Mouse (Mus musculus) kidney, postnatal 4 days (tissue): ENCODE results near the gene Tbx2.

Experiments
- DNase-seq, 2 experiments: peaks; one replicate each; pipeline ENCODE4 v3.0.0; 2021; ENCODE audit warnings: mixed read lengths in 2 of 2

The Tbx2 gene

DNA sequence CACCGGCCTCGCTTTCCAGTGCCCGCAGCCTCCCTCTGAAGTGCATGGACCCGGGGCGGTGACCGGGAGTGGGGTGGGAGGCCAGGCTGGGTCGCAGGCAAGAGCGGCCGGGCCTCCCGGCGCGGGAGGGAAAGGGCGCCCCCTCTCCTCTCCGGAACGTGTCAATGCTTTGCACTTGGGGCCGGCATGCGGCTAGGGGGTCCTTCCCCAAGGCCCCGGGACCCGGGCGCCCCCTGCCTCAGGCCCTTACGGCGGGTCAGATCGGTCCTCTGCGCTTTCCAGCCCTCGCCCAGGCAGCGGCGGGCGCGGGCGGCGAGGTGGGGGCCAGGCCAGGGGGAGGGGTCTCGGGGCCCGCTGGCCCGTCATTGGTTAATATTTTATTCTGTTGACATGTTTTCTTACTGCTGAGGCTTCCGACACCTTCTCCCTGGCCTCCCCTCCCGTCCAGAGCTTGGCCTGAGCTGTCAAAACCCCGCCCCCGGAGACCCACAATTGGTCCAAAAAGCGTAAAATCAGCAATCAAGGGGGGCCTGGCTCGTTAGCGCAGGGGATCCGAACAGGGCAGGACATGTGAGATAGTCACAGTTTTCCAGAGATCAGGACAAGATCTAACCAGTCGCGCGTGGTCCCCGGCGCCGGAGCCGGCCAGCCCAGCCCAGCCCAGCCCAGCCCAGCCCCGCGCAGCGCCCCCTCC, at the start of gene Tbx2:
Gene Tbx2, plus strand, starts transcription at position 321 of the 694 bp plus-strand sequence.
- DNase-seq = peak; percentile 91 to 95

DNA sequence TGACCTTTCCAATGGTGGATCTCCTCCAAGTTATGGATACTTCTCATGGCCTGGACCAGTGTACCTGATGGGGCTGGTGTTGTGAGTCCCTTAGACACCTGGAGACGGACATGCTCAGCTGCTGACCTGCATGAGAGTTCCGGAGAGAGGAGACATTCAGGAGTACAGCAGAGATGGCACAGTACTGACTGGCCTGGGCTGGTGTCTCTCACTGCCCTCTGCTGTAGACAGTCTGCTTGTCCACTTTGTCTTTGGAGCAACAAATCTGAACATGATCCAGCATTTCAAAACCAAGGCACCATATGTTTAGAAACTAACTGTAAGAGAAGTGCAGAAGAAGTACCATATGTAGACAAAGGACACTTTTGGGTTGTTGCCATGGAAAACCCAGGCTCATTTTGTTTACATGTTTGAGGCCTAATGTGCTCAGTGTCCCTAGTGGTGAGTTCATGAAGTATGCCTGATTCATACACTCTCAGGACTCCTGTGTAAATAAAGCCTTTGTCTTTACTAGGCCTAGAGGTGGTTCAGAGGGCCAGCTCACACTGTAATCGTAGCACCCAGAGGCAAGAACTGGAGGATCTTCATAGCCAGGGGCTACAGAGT, 46.1 kb upstream of the Tbx2 start:
- peak in 1 of 2 experiments; percentile 38 for DNase-seq

DNA sequence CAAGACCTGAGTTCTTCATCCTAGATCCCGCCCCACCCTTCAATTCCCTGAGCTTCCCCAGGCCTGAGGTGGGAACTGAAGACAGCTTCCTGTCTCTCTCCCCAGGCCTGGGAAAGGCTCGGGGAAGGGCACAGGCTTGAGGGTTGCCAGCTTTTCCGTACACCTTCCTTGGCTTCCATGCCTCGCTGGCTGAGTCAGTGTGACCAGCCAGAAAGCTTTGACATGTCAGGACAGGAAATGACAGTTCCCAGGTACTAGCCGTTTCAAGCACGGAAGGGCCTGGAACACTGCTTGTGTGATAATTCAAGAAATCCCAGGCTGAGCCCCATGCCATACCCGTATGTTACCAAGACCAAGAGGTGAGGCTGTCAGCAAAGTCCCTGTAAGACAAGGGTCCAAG, 42.6 kb upstream of the Tbx2 start:
- no peak for DNase-seq

DNA sequence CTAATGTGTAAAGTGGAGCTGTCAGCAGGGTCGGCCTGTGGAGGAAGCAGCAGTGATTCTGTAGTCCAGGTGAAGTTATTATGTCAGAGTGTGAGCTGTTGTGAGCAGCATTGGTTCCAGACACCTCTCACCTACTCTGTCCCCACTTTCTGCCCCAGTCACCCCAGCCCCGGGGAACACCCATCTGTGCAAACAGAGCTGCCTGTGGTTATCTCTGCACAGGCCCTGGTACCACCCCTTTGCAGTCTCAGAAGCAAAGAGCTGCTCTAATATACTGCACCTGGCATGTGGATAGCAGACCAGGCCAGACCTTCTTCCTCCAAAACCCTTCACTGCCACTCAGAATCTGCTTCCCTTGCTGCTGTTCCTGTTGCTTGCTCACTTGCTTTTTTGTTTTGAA, 42.1 kb upstream of the Tbx2 start:
- no peak for DNase-seq

DNA sequence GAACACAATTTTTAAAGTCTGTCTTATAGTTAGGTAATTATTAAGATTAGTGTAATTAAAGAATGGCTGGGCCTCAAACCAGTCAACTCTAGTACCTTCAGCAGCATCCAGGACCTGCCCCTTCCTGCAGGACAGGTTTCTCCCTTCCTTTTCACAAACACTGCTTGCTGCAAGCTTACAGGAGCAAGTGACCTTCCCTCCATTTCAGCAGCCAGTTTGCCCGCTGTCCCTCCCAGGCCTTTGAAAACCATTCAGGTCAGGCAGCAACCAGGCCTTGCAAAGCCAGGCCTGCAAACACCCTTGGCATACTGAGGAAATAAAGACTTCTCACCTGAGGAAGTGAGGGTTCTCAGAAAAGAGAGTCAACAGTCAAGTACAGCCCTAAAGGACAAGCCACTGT, 41.1 kb upstream of the Tbx2 start:
- DNase-seq = peak in 1 of 2 experiments; percentile 42

DNA sequence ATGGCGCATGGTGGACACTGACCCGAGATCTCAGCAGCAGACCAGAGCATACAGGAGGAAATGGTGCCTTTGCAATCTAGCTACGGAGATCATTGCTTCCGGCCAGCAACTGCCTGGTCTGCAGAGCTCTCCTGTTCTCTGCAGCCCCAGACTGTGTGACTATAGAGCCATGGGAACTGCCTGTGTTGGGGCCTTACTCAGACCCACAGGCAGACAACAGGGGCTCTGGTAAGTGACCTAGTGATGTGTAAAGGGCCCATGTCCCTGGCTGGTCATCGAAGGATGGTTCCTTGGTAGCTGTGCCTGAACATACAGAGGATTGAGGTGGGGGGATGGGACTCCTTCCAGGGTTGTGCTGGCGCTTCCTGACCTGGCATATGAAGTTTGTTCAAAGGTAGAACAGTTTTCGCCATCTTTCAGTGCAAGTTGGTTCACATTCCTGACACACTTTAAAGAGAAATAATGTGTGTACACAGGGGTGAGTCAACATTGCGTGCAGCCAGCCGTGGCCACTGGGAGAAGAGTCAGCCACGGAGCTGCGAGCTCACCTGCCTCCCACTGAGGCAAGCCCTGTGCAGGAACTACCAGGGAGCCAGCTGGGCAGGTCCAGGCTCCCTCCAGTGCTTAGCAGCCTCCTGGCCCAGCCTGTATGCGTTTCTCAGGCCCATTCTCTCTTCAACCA, 39.7 kb upstream of the Tbx2 start:
- DNase-seq = peak; percentile 58 to 71

DNA sequence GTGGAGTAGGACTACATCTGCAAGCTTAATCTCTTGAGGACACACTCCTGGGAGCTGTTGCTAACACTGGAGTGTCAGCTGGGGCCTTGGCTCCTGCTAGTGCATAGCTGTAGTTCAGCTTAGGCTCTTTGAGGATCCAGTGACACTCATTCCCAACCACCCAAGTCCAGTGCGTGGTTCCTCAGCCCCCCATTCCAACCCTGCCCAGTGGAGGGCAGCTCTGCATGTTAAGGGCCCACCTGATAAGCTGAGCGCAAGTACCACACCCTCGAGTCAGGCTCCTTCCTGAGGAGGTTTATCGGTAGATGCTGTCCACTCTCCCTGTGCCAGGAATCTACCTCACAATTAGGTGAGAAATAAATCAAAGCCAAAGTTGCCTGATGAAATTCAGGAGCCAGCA, 32.9 kb upstream of the Tbx2 start:
- no peak for DNase-seq

DNA sequence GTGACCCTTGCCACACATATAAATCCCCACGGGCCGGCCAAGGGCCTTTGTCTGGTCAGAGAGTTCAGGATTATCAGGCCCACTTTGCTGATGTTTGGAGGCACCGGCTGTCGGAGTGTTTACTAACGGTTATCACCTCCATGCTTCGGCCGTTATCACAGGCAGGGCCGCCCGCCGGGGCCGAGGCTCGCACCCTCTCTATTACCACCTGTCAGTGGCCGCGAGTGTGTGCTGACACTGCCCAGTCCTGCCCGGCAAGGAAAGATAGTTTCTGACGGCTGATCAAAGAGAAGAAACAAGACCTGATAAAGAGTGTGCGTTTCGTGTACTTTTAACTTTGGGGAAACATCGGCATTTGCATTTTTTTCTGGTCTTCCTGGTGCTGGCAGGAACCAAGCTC, 32.5 kb upstream of the Tbx2 start:
- DNase-seq = no peak

DNA sequence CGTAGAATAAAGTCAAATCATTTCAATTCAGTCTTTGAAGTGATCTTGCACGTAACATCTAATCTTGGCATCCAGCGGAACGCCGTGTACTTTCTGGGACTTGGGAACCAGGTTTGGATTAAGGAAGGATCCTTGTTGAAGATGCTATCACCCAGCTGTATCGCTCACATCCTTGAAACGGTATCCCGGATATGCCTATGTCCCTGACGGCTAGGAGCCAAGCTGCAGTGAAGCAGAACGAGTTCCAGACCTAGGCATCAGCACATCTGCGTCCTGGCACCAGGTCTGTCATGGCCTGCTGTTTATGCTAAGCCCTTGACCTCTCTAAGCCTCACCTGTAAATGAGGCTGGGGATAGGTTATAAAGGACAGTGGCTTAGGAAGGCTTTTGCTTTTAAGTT, 32.0 kb upstream of the Tbx2 start:
- DNase-seq = no peak

DNA sequence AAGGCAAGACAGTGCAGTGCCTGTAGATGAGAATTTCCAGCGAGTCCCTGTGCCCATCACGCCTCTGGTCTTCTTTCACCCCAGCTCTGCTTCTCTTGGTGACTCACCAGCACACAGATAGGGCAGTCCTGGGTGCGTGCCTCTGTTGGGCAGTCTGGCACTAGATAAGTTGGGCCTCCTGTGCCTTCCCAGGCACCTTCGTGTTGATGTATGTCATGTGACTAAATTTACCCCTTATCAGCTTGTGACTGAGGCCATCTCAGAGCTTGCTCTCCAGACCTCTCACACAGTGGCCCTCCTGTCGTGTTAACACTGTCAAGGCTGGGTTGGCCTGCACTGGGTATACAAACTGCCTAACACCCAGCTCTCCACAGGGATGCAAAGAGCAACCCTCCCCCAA, 28.3 kb upstream of the Tbx2 start:
- DNase-seq = no peak

DNA sequence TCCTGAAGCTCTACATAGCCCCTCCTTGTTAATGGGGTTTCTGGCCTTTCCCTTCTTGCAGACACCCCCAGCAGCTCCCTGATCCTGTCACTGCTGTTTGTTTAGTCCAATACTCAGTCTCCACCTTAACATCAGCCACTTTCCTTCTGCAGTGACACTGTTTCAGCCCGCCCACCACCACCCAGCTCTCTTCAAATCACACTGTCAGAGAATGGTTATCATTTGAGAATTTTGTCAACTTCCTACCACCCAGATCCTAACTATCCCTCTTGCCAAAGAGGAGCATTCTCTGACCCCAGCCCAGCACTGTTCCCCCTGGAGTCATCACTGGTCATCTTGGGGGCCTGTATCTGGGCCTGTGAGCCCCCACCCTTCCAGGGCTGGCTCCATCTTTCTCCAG, 26.6 kb upstream of the Tbx2 start:
- no peak for DNase-seq

DNA sequence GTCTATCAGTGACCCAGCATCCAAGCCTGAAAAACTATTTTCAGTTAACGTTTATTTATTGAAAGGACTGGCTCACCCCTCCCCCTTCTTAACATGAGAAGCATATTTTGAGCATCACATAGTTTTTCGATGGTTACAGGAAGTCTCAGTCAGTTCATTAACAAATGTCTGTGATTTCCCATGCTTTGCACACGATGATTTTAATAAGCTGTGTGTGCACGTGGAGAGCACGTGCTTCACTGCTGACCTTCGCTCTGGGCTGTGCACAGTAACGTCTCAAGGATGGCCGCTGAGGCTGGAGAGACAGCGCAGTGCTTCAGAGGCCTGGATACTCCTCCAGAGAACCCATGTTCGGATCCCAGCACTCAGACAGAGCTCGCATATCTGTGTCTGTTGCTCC, 25.0 kb upstream of the Tbx2 start:
- DNase-seq = no peak

DNA sequence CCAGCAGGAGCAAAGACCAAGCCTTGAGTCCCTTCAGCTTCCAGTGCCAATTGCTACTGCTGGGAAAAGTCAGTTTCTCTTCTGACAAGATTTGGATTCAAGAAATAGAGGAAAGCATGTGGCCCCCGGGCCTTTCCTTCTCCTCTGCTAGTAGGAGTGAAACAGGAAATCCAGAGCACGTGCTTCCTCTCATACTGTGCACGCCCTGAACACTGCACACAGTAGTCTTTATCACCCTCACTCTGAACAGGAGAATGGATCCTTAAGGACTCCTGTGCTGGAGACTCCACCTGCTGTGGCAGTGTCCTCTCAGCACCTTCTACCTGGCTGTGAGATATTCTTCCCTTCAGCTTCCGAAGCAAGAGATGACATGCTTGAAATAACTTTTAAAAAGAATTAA, 21.1 kb upstream of the Tbx2 start:
- no peak for DNase-seq

DNA sequence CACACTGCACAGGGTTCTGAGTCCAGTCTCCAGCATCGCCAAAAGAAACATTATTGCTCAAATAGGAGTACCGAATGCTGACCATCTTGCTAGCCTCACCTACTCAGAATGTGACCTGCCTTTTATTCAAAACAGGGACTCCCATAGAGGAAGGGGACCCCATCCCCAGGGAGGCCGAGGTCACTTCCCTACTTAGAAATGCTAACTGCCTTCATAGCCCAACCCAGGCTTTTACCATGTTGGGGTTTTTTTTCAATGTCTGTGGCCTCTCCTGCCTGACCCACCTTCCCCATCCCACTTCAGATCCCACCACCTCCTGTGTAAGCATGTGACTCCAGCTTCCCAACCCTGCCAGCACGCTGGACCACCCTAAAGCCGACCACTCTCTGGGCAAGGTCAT, 20.7 kb upstream of the Tbx2 start:
- DNase-seq = no peak

DNA sequence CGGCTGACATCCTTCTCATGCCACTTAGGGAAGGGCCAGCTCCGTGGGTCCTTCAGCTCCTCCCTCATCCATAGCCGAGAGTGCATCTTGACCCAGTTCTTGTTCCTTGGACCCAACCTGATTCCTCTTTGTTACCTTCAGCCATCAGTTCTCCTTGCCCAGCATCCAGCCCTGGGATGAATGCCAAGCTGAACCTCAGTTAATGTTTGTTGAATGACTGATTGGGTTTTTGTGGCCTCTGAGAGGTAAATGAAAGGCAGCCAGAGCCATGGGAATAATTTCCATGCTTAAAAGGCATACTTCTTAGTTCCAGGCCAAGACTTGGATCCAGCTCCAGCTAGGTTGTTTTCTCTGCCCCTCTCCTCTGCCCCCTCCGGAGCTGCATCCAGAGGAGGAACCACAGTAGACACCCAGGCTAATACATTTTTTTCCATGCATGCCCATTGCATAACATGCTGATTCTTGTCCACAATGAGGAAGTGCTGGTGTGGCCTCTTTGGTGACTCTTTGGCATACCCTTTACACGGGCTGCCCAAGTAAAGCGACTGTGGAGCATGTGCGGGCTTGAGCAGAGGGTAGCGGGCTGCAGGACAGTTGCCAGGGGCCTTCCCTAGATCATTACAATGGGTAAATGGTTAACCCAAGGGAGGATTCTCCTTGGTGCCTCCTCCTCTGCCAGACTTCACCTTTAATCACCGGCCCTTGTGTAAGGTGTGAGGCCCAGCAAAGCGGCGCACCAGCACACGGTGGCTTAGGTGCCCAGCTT, 20.0 kb upstream of the Tbx2 start:
- peak; percentile 51 to 66 for DNase-seq

DNA sequence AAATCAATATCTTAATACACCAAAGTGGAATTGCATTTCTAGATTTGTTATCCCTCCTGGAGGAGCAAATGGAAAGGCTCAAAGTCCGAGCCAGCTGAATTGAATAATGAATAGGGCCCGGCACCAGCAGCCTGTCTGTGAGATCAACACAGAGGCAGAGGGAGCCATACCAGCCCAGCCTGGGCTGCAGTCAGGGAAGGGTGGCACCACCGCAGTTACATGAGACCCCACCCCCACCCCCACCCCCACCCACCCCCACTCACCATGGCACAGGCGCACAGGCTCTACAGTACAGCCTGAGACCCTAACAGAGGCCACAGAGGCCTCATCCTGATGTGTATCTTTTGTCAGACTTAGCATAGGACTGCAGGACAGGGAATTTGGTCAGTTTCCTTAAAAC, 17.7 kb upstream of the Tbx2 start:
- no peak for DNase-seq

DNA sequence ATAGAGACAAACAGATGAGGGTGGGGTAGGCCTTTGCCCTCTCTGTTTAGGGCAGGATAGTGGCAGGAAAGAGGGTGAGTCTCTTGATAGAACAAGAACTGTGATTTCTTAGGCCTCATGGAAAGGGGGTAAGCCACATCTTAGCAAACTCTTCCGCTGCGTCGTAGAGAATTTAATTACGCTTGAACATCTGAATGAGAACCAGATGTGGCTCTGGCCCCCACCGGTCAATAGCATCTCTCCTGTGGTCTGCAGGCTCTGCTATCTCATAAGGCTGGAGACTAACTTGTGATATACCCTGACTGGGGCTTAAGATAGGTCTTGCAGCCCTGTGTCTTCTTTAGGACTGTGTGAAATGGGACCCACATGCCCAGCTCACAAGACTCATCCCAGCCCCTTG, 15.9 kb upstream of the Tbx2 start:
- no peak for DNase-seq

DNA sequence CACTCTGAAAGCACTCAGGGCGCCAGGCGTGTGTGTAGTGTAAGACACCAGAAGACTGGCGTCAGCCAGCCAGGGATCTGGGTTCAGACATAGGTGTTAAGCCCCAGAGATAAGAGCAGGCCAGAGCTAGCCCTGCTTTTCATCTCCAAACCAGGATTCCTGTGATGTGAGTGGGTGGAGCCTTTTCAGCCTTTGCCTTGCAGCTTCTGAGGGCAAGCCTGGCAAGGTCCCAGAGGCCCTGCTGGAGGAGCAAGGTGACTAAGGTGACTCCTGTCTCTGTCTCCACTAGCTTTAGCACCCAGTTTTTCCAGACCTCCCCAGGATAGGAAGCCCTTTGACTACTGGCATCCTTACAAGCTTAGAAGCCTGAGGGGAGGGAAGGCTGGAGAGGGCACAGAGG, 13.9 kb upstream of the Tbx2 start:
- DNase-seq = peak in 1 of 2 experiments; percentile 50

DNA sequence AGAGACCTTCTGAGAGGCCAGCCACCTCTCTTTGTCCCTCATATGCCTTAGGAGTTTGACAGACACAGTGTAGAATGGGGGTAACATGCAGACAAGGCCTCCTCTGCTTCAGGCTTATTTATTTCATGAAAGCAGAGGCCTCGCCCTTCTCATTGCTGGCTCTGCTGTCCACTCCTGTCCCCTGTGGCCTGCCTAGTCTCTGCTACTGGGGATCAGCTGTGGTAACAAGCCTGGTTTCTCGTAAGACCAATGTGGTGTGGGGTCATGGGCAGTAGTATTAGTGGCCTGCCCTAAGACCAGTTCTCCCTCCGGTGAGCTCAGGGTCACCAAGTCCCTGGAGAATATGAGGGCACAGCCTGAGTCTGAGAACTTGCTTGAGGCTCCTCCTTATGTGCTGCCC, 11.4 kb upstream of the Tbx2 start:
- no peak for DNase-seq

DNA sequence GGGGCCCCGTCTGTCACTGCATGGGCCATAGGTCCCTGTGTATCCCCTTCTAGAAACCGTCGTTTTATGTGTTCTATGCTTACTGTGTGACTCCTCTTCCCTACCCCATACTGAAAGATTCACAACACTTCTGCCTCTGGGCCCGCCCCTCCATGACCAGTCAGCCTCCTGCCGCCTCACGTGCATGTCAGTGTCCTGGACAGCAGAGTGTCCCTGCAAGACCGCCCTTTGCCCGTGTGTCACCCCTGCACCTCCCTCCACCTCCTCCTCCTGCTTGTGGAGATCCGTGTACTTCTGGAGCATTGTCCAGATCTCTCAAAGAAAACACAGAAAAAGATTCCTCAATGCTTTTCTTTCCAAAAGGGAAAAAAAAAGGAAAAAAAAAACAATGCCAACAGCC, 10.7 kb upstream of the Tbx2 start:
- DNase-seq = peak in 1 of 2 experiments; percentile 52

DNA sequence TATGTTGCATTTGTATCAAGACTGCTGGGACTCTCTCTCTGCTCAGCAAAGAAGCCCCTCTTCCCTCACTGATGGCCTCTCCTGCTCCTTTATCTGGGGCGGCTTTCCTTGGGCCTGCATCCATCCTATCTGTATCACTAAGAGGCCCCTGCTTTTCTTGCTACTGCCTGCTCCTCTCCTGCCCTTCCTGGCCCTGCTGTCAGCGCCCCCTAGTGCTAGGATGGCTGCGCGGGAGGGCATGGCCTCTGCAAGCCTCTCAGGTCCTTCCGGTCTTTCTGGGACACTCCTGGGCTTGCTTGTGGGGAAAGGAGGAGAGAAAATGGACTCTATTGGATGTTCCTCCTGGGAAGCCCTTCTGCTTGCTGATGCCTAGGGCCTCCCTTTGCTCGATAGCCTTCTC, 9.2 kb upstream of the Tbx2 start:
- peak; percentile 93 to 94 for DNase-seq

DNA sequence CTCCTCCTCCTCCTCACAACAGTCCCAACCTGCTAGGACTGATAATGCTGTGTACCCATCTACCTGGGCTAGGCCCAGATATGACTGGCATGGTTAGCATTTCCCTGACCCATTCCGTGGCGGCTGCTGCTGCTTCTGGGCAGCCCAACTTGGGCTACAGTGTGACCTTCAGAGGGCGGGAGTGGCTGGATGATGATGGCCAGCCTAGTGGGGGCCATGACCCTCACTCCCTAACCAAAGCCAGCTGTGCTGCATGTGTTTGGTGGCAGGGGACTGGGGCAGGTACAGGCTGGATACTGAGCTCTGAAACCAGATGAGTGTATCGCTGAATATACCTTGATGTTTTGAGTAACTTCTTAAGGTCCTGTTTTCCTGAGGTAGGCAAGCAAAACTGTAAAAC, 8.6 kb upstream of the Tbx2 start:
- no peak for DNase-seq

DNA sequence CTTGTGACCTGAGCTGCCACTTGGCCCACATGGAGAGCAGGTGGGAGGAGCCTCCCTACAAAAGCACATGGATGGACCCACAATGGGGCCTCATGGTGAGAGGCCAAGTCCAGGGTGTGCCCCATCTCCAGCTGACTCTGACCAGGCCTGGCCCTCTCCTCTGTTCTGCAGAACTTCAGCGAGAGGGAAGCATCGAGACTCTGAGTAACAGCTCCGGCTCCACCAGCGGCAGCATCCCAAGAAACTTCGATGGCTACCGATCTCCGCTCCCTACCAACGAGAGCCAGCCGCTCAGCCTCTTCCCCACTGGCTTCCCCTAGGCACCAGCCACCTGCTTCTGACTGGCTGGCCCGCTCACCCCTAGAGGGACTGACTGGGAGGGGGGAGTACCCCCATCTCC, 7.3 kb upstream of the Tbx2 start:
- DNase-seq = no peak

DNA sequence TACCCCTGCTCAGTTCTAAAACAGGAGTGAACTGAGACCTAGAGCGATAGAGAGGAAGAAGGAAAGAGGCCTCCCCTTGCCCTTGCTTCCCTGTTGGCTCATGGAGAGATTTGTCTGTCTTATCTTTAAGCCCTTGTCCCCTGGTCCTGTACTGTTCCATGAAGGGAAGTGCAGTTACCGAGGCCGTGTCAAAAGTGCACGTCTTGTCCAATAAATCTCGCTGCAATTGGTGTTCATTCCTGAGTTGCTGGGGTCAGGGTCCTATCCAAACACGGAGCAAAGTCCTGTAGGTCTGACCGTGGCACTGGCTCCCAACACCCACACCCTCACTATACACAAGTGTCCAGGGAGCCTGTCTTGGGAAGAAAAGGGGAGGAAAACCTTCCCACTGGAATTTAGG, 6.5 kb upstream of the Tbx2 start:
- peak; percentile 45 to 60 for DNase-seq
